Mouse (Mus musculus) monocyte, adult 59 days (primary cell): ENCODE data around the gene Gm7233. TPM values are rescaled to one million over a fixed set of nuclear protein-coding genes. Genes with fewer than 3 reads are reported as not detected.

Experiments used
- total RNA-seq, 2 experiments: library from RNA; stranded (reverse); gene quantifications; one replicate each; pipeline ENCODE4 v1.2.4; 2023

Gm7233 gene
- under 1 TPM in 1 of 2 experiments, not detected in 1; 0.52 TPM for total RNA-seq

GRCm38 (mm10) chr14:43179567-43179966, at the start of gene Gm7233:
Gene Gm7233 (plus strand): TSS chr14:43179867.

DNA sequence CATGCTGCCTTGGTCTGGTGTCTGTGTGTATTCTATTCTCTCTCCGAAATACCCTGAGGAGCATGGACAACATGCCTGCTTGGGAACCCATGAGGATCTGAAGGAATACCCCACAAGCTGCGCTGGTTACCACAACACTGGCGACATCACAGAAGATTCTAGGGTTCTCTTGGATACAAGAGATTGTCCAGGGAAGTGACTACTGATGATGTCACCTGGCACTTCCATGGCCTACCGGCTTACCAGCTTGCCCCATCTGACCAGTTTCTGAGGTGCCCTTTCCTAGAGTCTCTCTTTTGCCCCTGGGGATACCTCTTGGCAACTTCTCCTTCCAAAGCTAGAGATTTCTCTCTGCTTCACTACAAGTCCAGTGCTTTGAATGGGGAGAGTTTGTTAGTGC, 55.5 kb downstream of the Gm7233 start, which contains the start of gene Gm8122:
TSS of gene Gm8122 (minus strand) at position 101 of the 400 bp plus-strand sequence.

Other genes starting within 250 kb of the Gm7233 start
- not detected for gene Gm8082, start 186.2 kb upstream of the Gm7233 start, total RNA-seq
- gene Gm10376, start 164.2 kb upstream of the Gm7233 start, total RNA-seq: not detected
- gene Gm8094, start 103.2 kb upstream of the Gm7233 start, total RNA-seq: not detected
- gene Gm8104, start 79.3 kb upstream of the Gm7233 start, total RNA-seq: not detected
- not detected for gene Gm8122, start 55.4 kb downstream of the Gm7233 start, total RNA-seq
- gene Gm8126, start 78.8 kb downstream of the Gm7233 start, total RNA-seq: under 1 TPM in 1 of 2 experiments, not detected in 1; 0.86 TPM
- gene Gm9732, start 95.2 kb downstream of the Gm7233 start, total RNA-seq: not detected
- not detected for gene Gm8127, start 114.0 kb downstream of the Gm7233 start, total RNA-seq
- not detected for gene 1700001F09Rik, start 167.9 kb downstream of the Gm7233 start, total RNA-seq
- not detected for gene Gm8138, start 236.5 kb downstream of the Gm7233 start, total RNA-seq